Mouse (Mus musculus): ENCODE results near the gene Tmed6.
"Not testable (repeated sequence)": the region's sequence is repeated elsewhere in the genome, so short reads cannot be mapped to it uniquely, and the experiment has no call there.

Gene Tmed6
- long read RNA-seq, experiment 1 = 0 reads
- long read RNA-seq, experiment 2 = 0 reads

DNA sequence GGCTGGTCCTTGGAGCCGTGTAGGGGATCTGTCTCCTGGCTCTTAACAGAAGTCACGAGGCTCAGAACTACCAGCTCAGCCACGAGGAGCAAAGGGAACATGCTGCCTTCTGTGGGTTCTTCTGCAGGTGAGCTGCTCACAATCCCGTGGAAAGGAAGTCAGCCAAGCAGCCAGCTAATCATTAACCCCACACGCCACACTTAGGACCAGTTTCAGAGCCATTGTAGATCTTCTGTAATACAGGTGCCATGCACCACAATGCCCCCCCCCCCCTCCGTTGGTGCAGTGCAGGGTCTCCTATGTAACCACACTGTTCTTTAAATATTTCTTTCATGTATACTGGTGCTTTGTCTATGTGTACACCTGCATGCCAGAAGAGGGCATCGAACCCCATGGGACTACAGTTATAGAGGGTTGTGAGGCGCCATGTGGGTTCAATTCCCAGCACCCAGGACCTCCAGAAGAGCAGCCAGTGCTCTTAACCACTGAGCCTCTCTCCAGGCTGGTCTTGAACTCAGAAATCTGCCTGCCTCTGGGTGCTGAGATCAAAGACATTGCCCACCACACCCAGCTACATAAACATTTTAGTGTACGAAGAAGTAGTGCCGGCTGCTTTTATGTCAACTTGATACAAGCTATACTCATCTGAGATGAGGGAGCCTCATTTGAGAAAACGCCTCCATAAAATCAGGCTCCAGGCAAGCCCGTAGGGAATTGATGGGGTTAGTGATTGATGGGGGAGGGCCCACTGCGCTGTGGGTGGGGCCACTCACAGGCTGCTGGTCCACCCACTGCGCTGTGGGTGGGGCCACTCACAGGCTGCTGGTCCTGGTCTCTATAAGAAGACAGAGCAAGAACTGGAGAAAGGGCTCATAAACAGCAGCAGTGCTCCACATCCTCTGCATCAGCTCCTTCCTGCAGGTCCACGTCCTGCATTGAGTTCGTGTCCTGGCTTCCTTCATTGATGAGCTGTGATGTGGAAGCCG lies at the start of gene Tmed6:
TSS of gene Tmed6 (minus strand) at position 134 of the 986 bp plus-strand sequence.
- intact Hi-C loops (cut with DNase I) = no loop called here

DNA sequence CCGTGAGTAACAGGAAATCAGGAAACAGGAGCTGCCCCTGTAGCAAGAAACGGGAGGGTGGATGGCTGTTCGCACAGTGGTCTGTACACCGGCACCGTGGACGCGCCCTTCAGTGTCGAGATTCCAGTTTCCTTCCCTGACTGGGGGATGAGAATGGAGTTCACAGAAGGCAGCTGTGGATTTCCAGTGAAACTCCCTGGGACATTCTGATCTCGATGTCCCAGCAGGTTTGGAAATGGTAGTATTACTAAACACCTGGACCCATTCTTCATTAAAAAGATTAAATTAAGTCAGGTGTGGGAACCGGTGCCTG lies 49.5 kb upstream of the Tmed6 start:
- intact Hi-C loops (cut with DNase I) = loop anchor here (2.0 to 5.0 kb wide), 2 partner anchors 47 to 210 kb away; no protein-coding TSS in a partner anchor

- intact Hi-C loops (cut with DNase I) = loop anchor here (2.0 to 5.0 kb wide), 3 partner anchors 48 to 210 kb away; no protein-coding TSS in a partner anchor
Observed at GRCm38 (mm10) chr8:107114150-107115007, 48.9 kb upstream of the Tmed6 start.

DNA sequence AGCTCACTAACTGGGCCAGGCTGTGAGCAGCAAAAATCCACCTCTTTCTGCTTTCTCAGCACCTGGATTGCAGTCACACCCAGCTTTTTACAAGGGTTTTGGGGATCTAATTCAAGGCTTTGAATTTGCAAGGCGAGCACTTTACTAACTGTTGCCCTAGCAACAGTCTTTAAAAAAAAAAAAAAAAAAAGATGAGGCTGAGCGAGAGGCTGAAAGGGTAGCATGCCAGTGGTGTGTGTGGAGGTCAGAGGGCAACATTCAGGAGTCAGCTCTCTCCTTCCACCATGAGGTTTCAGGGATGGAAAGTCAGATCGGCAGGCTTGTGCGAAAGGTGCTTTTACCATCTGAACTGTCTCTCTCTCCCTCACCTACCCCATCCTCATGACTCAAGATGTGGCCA lies 47.8 kb upstream of the Tmed6 start:
- intact Hi-C loops (cut with DNase I) = loop anchor here (5.0 kb wide), 1 partner anchor 69 kb away; no protein-coding TSS in a partner anchor

GRCm38 (mm10) chr8:107111340-107112105 lies 46.1 kb upstream of the Tmed6 start:
- intact Hi-C loops (cut with DNase I) = loop anchor here (5.0 kb wide), 1 partner anchor 71 kb away; no protein-coding TSS in a partner anchor

DNA sequence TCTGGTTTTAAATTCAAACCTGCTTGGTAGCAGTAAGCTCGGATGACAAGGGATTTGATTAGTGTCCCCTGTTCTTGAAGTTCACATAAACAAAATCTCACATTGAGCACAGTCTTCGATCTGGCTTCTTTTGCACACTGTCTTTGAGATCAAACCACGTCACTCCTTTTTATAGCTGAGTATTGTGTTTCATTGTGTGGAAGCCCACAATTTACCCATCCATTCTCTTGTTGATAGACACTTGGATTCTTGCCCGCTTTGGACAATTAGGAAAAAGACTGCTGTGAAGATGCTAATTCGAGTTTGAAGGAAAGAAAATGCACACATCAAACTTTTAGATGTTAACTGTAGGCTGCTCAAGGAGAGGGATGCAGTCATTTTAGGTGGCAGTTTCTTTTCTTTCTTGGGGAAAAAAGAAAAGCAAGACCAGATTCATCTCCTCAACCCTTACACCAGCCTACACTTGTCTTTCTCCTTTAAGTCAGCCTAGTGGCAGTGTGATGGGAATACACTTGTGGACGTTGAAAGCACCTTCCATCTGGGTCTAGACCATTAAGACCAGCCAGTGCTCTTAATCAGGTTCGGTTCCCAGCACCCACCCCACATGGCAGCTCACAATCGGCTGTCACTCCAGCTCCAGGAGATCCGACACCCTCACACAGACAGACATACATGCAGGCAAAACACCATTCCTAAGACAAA lies 45.3 kb upstream of the Tmed6 start:
- intact Hi-C loops (cut with DNase I) = loop anchor here (5.0 kb wide), 1 partner anchor 72 kb away; no protein-coding TSS in a partner anchor

DNA sequence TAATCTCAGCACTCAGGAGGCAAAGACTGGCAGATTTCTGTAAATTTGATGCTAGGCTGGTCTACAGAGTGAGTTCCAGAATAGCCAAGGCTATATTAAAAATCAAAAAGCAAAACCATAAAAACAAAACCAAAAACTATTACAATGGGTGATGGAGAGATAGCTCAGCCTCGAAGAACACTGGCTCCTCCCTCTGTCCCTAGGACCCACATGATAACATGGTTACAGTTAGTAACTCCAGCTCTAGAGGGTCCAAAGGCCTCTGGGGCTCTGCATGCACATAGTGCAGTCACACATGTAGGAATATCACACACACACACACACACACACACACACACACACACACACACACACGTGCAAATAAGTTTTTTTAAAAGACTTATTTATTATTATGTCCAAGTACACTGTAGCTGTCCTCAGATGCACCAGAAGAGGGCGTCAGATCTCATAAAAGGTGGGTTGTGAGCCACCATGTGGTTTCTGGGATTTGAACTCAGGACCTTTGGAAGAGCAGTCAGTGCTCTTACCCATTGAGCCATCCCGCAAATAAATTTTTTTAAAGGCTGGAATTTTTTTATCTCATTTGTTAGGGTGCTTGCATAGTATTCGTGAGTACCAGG lies 44.5 kb upstream of the Tmed6 start:
- intact Hi-C loops (cut with DNase I) = loop anchor here (5.0 kb wide), 1 partner anchor 72 kb away; no protein-coding TSS in a partner anchor

DNA sequence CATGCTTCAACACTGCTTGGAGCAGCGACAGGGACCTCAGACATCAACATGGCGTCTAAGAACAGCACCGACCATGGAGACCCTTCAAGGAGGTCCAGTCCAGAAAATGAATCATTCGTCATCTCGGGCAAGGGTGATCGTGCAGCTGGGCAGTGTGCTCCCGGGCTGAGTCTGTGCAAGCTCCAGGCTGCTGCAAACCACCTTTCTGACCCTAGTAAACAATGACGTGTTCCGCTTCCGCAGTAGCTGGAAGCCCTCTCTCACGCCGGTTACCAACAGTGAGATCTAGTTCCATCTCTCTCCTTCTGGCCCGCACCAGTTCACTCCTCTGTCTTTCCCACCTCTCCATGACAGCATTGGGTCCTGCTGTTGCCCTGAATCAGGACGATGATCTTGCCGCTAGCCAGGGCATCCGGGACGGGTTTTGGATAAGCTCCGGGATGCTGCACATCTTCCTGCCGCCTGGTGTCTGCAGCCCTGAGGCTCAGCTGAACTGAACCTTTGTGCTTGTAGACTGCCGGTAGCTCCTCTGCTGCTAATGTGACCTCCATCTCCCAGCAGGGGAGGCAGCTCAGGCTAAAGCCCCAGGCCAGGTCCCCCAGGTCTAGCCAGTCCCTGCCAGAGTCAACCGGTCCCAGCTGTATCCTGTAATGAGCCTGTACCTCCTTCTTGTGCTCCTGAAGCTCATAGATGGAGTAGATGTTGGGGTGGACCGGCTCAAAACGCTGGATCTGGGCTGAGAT lies 43.7 kb upstream of the Tmed6 start:
- intact Hi-C loops (cut with DNase I) = no loop called here

- intact Hi-C loops (cut with DNase I) = not testable (repeated sequence)
Observed at GRCm38 (mm10) chr8:107108089-107108488, 42.6 kb upstream of the Tmed6 start.

DNA sequence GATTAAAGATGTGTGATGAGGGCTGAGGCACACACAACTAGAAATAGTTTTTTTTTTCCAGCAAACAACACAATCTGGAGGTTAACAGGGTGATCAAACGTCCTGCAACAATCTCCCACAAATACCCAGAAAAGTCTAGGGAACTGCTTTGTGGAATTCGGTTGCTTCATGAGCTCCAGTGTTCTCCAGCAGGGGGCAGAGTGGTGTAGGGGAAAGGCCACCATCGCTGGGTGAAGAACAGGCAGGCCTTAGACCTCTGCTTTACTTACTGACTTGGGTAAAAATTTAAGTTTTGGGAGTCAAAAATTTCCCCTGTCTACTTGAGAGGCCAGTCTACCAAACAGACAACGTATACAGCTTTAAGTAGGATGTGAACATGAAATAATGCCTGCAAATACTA lies 39.1 kb upstream of the Tmed6 start:
- intact Hi-C loops (cut with DNase I) = no loop called here

DNA sequence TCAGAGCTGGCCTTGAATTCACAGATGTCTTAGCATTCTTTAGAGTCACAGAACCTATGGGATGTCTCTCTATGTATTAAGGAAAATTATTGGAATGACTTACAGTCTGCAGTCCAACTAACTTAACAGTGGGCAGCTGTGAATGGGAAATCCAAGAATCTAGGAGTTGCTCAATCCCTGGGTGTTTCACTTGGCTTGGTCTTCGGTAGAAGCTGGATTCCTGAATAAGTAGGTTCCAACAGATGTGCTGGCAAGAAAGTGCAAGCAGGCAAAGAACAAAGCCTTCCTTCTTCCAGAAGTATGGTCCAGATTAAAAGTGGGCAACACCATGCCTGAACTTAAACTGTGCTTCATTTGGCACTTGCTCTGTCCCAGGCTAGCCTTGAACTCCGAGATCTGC lies 35.2 kb upstream of the Tmed6 start:
- intact Hi-C loops (cut with DNase I) = no loop called here

DNA sequence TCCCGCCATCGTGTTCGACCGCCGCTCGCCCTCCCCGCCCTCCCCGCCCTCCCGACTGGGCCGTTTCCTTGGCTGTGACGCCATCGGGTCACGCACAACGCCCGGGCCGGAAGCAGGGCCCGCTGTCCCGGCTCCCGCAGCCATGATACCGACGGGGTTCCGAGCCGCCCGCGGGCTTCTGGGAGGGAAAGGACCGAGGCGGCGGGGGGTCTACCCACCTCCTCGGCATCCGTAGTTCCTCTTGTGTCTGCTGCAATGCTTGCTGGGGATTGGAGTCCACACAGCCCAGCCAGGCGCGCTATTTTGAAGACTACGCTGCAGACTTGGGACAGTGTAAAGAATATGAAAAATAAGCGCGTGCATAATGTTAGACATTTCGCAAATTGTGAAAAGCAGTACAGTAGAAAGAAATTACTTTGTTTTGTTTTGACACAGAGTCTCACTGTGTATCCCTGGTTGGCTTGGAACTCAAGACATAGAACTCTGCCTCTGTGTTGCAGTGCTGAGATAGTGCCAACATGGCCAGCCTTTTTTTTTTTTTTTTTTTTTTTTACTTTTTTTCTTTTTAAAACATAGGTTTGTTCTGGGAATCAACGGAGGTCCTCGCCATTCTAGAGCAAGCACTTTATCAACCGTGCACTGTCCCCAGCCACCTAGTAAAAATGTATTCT lies 31.1 kb upstream of the Tmed6 start, which contains the start of gene Terf2:
TSS of gene Terf2 (minus strand) at position 182 of the 671 bp plus-strand sequence.
- intact Hi-C loops (cut with DNase I) = loop anchor here (5.0 kb wide), 1 partner anchor 39 kb away; the partner anchor contains the start of genes Cog8 and Nip7

GRCm38 (mm10) chr8:107095717-107096365 lies 30.4 kb upstream of the Tmed6 start:
- intact Hi-C loops (cut with DNase I) = loop anchor here (5.0 kb wide), 1 partner anchor 39 kb away; the partner anchor contains the start of genes Cog8 and Nip7

DNA sequence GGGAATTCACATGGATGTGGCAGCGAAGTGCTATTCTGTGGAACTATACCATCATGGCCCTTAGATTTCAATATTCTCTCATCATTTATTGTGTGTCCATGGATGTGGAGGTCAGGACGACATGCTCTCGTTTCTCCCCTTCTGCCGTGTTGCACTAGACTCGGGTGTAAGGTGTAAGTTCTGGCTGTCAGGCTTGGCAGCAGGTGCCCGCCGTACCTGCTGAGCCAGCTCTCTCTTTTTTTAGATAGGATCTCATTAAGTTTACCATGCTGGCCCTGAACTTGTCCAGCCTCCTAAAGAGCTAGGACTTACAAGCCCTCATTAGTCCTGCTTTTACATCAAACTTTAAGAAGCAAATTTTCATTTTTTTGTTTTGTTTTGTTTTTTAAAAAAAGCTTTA lies 25.1 kb upstream of the Tmed6 start:
- intact Hi-C loops (cut with DNase I) = no loop called here

- intact Hi-C loops (cut with DNase I) = no loop called here
Observed at GRCm38 (mm10) chr8:107088526-107089063, 23.2 kb upstream of the Tmed6 start.

- intact Hi-C loops (cut with DNase I) = no loop called here
Observed at GRCm38 (mm10) chr8:107086018-107086417, 20.6 kb upstream of the Tmed6 start.

GRCm38 (mm10) chr8:107085358-107085757 lies 19.9 kb upstream of the Tmed6 start:
- intact Hi-C loops (cut with DNase I) = no loop called here
